Comparison of ENCODE assay signal across 14 mouse cellular contexts in the genomic region with DNA sequence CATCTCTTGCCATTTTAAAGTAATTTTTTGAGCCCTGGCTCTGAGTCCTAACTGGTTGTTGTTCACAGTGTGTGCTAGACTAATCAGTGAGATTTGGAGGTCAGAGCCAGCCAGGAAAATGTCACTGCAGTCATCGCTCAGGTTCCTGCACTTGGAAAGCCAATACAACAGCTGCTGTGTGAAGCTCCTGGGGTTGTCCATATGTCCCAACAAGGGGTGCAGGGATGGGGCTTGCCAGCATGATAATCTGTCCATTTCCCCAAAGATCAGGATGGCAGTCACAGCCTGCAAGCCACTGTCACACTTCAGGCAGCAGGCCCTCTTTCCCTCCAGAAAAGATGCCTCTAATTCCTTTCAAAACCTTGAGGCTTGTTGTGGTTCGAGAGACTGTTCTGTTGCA.
A peak's percentile ranks its signal among the peaks of the same experiment; 100 is the strongest.
DNase-seq lines count a peak whose midpoint lies in the region; ATAC-seq lines count a peak whose summit lies in the region.
"Had no signal": no experiment of that assay in that cellular context is flagged by ENCODE, and none has a peak within 500 bp of the region (broad histone marks: within the 10 kb centered on the region; RNA-seq: fewer than 3 reads in every experiment).

No protein-coding gene starts in this region.

- H3K27ac ChIP-seq in forebrain, embryonic 10.5 days, result peak overlapping the region; percentile 3; the same call in 1 of the 2 replicates
- H3K27ac ChIP-seq in forebrain, embryonic 11.5 days (ENCODE audit: low read depth, low read length), result no peak overlapping the region
- peak overlapping the region; percentile 20; the same call in 1 of the 2 replicates for H3K27ac ChIP-seq in hindbrain, embryonic 16.5 days (ENCODE audit: low read depth, low read length)
- H3K27ac ChIP-seq: embryonic facial prominence, embryonic 13.5 days; limb, embryonic 13.5 days had no signal

- DNase-seq in forebrain, embryonic 10.5 days (ENCODE audit: extremely low spot score, low spot score), result no peak
- no peak for DNase-seq in forebrain, embryonic 11.5 days (ENCODE audit: low spot score)
- peak; percentile 87 for DNase-seq in left cerebral cortex, postnatal 4 days
- DNase-seq in left cerebral cortex, postnatal 10 days (ENCODE audit: extremely low spot score in 1 of 2, low spot score in 2 of 2), result no peak
- DNase-seq in cerebellum, adult 8-10 months, result peak; percentile 89
- DNase-seq in right cerebral cortex, adult 18-20 months, result no peak
- no peak for DNase-seq in gastrocnemius, postnatal 4 days (ENCODE audit: low spot score in 2 of 2)
- DNase-seq: kidney, postnatal 10 days; lung, adult 2 months; thymus, postnatal 25 days had no signal

- peaks cover 43% of the 10 kb centered on the region for H3K4me1 ChIP-seq in forebrain, embryonic 10.5 days
- no peaks in the 10 kb centered on the region for H3K4me1 ChIP-seq in forebrain, embryonic 11.5 days (replicated peaks; ENCODE audit: control insufficient read depth, insufficient read depth, low read length)
- peaks cover 8% of the 10 kb centered on the region for H3K4me1 ChIP-seq in hindbrain, embryonic 16.5 days (ENCODE audit: control insufficient read depth, insufficient read depth, low read depth, low read length)

- no peak for ATAC-seq in forebrain, embryonic 11.5 days (replicated peaks; ENCODE audit: low FRiP score)
- ATAC-seq in hindbrain, embryonic 16.5 days, result peak; percentile 86

- H3K36me3 ChIP-seq in forebrain, embryonic 10.5 days (replicated peaks), result no peaks in the 10 kb centered on the region
- H3K36me3 ChIP-seq in forebrain, embryonic 11.5 days (ENCODE audit: control insufficient read depth, insufficient read depth, low read length), result no peaks in the 10 kb centered on the region
- H3K36me3 ChIP-seq in hindbrain, embryonic 16.5 days (ENCODE audit: control insufficient read depth, insufficient read depth, low read length), result no peaks in the 10 kb centered on the region
- H3K36me3 ChIP-seq: embryonic facial prominence, embryonic 13.5 days; G1E; limb, embryonic 13.5 days had no signal

- no peaks in the 10 kb centered on the region for H3K9me3 ChIP-seq in forebrain, embryonic 10.5 days
- H3K9me3 ChIP-seq in forebrain, embryonic 11.5 days (ENCODE audit: control insufficient read depth, low read length), result no peaks in the 10 kb centered on the region
- H3K9me3 ChIP-seq in hindbrain, embryonic 16.5 days (ENCODE audit: control insufficient read depth, low read length), result no peaks in the 10 kb centered on the region
- H3K9me3 ChIP-seq: embryonic facial prominence, embryonic 13.5 days; limb, embryonic 13.5 days had no signal

- intact Hi-C loops in left cerebral cortex, postnatal 4 days (cut with DNase I), result no loop called here
- intact Hi-C loops in left cerebral cortex, postnatal 10 days (cut with DNase I), result no loop called here

- no peak overlapping the region for H3K9ac ChIP-seq in forebrain, embryonic 11.5 days (ENCODE audit: low read length)
- H3K9ac ChIP-seq in hindbrain, embryonic 16.5 days (ENCODE audit: low read depth, low read length), result no peak overlapping the region
- H3K9ac ChIP-seq: embryonic facial prominence, embryonic 13.5 days; limb, embryonic 13.5 days had no signal

- H3K4me2 ChIP-seq in forebrain, embryonic 11.5 days (ENCODE audit: low read depth, low read length, severe bottlenecking), result no peak overlapping the region
- H3K4me2 ChIP-seq in hindbrain, embryonic 16.5 days (ENCODE audit: low read length), result no peak overlapping the region
- H3K4me2 ChIP-seq: embryonic facial prominence, embryonic 13.5 days; limb, embryonic 13.5 days had no signal

- no peak overlapping the region for H3K4me3 ChIP-seq in forebrain, embryonic 10.5 days
- H3K4me3 ChIP-seq in forebrain, embryonic 11.5 days (ENCODE audit: low read depth, low read length), result no peak overlapping the region
- H3K4me3 ChIP-seq in hindbrain, embryonic 16.5 days (ENCODE audit: low read length), result no peak overlapping the region
- H3K4me3 ChIP-seq: embryonic facial prominence, embryonic 13.5 days; limb, embryonic 13.5 days had no signal

- 82% methylated on average over 2 of the region's 2 CpGs for WGBS in forebrain, embryonic 10.5 days
- WGBS in forebrain, embryonic 11.5 days, result 75% methylated on average over 2 of the region's 2 CpGs
- WGBS in hindbrain, embryonic 16.5 days, result 49% methylated on average over 2 of the region's 2 CpGs

- H3K27me3 ChIP-seq in forebrain, embryonic 10.5 days (ENCODE audit: poor library complexity, severe bottlenecking), result peaks cover 30% of the 10 kb centered on the region
- no peaks in the 10 kb centered on the region for H3K27me3 ChIP-seq in forebrain, embryonic 11.5 days (ENCODE audit: control insufficient read depth, insufficient read depth, low read length)
- H3K27me3 ChIP-seq in hindbrain, embryonic 16.5 days (replicated peaks; ENCODE audit: control insufficient read depth, insufficient read depth, low read length), result no peaks in the 10 kb centered on the region
- H3K27me3 ChIP-seq: embryonic facial prominence, embryonic 13.5 days; limb, embryonic 13.5 days had no signal

Comparison
In these comparisons a context has a peak if more than half of its experiments do, and no peak if none do; other contexts are left out.
1. DNase-seq: peak in left cerebral cortex, postnatal 4 days (single experiment) and cerebellum, adult 8-10 months (single experiment); none in forebrain, embryonic 10.5 days (single experiment), forebrain, embryonic 11.5 days (single experiment), left cerebral cortex, postnatal 10 days (0 of 2), right cerebral cortex, adult 18-20 months (single experiment) and gastrocnemius, postnatal 4 days (0 of 2).